Mouse (Mus musculus): ENCODE measurements at regions not wholly inside any gene's neighbourhood (a gene's known extent, or its start where the extent isn't known, plus 50 kb on each side); places are given as distances from the start of the nearest gene placed in this dataset.

GRCm38 (mm10) chr7:129910826-129911225, 319.2 kb downstream of the Wdr11 start:
- no peak overlapping the region for H3K9ac ChIP-seq
- H3K4me2 ChIP-seq, result no peak overlapping the region
- ATAC-seq (ENCODE audit: insufficient read depth) (no peak), DNase-seq (peak; percentile 8)
- no peak for TF ChIP-seq CTCF (IDR thresholded peaks at IDR 0.05; ENCODE audit: low read depth)
- no peak overlapping the region for H3K27ac ChIP-seq (ENCODE audit: low read depth)
- H3K27me3 ChIP-seq (ENCODE audit: insufficient read depth, low read length), result no peaks in the 10 kb centered on the region
- no peak overlapping the region for H3K4me3 ChIP-seq (ENCODE audit: low read depth, low read length)
- no peaks in the 10 kb centered on the region for H3K9me3 ChIP-seq (ENCODE audit: low read depth, low read length)
- no peaks in the 10 kb centered on the region for H3K4me1 ChIP-seq (ENCODE audit: insufficient read depth)
- WGBS, result 66% methylated on average over 3 of the region's 3 CpGs
- no peaks in the 10 kb centered on the region for H3K36me3 ChIP-seq (ENCODE audit: insufficient read depth)

- Histone ChIP-seq H3K27ac (ENCODE audit: low read depth) (no peak overlapping the region), H3K27me3 (ENCODE audit: insufficient read depth, low read length) (no peaks in the 10 kb centered on the region), H3K36me3 (ENCODE audit: insufficient read depth) (no peaks in the 10 kb centered on the region), H3K9me3 (ENCODE audit: low read depth, low read length) (no peaks in the 10 kb centered on the region), H3K4me3 (ENCODE audit: low read depth, low read length) (no peak overlapping the region), H3K4me2 (no peak overlapping the region), H3K4me1 (ENCODE audit: insufficient read depth) (peaks cover 4% of the 10 kb centered on the region; the same call in 1 of the 2 replicates), H3K9ac (no peak overlapping the region)
- TF ChIP-seq CTCF (IDR thresholded peaks at IDR 0.05; ENCODE audit: low read depth), result no peak
- no peak for DNase-seq
- ATAC-seq (ENCODE audit: insufficient read depth), result no peak
- 87% methylated on average over 6 of the region's 6 CpGs for WGBS
These were observed 323.2 kb downstream of the Wdr11 start for GRCm38 (mm10) chr7:129914871-129915270.

- 85% methylated on average over 18 of the region's 18 CpGs for WGBS
- Histone ChIP-seq H3K4me1 (ENCODE audit: insufficient read depth) (peaks cover 4% of the 10 kb centered on the region; the same call in 1 of the 2 replicates), H3K27ac (ENCODE audit: low read depth) (no peak overlapping the region), H3K4me3 (ENCODE audit: low read depth, low read length) (no peak overlapping the region), H3K27me3 (ENCODE audit: insufficient read depth, low read length) (no peaks in the 10 kb centered on the region), H3K9me3 (ENCODE audit: low read depth, low read length) (no peaks in the 10 kb centered on the region), H3K4me2 (no peak overlapping the region), H3K36me3 (ENCODE audit: insufficient read depth) (no peaks in the 10 kb centered on the region), H3K9ac (no peak overlapping the region)
- no peak for TF ChIP-seq CTCF (IDR thresholded peaks at IDR 0.05; ENCODE audit: low read depth)
- DNase-seq, result no peak
- ATAC-seq (ENCODE audit: insufficient read depth), result no peak
These were observed 326.9 kb downstream of the Wdr11 start for GRCm38 (mm10) chr7:129918240-129919200.

GRCm38 (mm10) chr7:129922291-129922690, 330.6 kb downstream of the Wdr11 start:
- WGBS, result 63% methylated on average over 7 of the region's 7 CpGs
- no peak for DNase-seq
- TF ChIP-seq CTCF (IDR thresholded peaks at IDR 0.05; ENCODE audit: low read depth), result no peak

GRCm38 (mm10) chr7:129936731-129937130, 345.1 kb downstream of the Wdr11 start:
- TF ChIP-seq CTCF (IDR thresholded peaks at IDR 0.05; ENCODE audit: low read depth), result no peak
- Histone ChIP-seq H3K36me3 (ENCODE audit: insufficient read depth) (no peaks in the 10 kb centered on the region), H3K4me3 (ENCODE audit: low read depth, low read length) (no peak overlapping the region), H3K9me3 (ENCODE audit: low read depth, low read length) (no peaks in the 10 kb centered on the region), H3K4me2 (no peak overlapping the region), H3K4me1 (ENCODE audit: insufficient read depth) (no peaks in the 10 kb centered on the region), H3K27me3 (ENCODE audit: insufficient read depth, low read length) (no peaks in the 10 kb centered on the region), H3K27ac (ENCODE audit: low read depth) (no peak overlapping the region), H3K9ac (no peak overlapping the region)
- DNase-seq, result no peak
- ATAC-seq (ENCODE audit: insufficient read depth), result no peak
- WGBS, result 69% methylated on average over 6 of the region's 6 CpGs

More at GRCm38 (mm10) chr7:129922291-129922690, 330.6 kb downstream of the Wdr11 start:
- Histone ChIP-seq H3K36me3 (ENCODE audit: insufficient read depth) (no peaks in the 10 kb centered on the region), H3K4me2 (no peak overlapping the region), H3K4me1 (ENCODE audit: insufficient read depth) (peaks cover 6% of the 10 kb centered on the region; the same call in 1 of the 2 replicates), H3K4me3 (ENCODE audit: low read depth, low read length) (no peak overlapping the region), H3K9me3 (ENCODE audit: low read depth, low read length) (no peaks in the 10 kb centered on the region), H3K27ac (ENCODE audit: low read depth) (no peak overlapping the region), H3K27me3 (ENCODE audit: insufficient read depth, low read length) (no peaks in the 10 kb centered on the region), H3K9ac (no peak overlapping the region)
- no peak for ATAC-seq (ENCODE audit: insufficient read depth)

GRCm38 (mm10) chr7:129937715-129938114, 346.1 kb downstream of the Wdr11 start:
- Histone ChIP-seq H3K9ac (no peak overlapping the region), H3K9me3 (ENCODE audit: low read depth, low read length) (no peaks in the 10 kb centered on the region), H3K4me1 (ENCODE audit: insufficient read depth) (no peaks in the 10 kb centered on the region), H3K36me3 (ENCODE audit: insufficient read depth) (no peaks in the 10 kb centered on the region), H3K27me3 (ENCODE audit: insufficient read depth, low read length) (no peaks in the 10 kb centered on the region), H3K4me2 (no peak overlapping the region), H3K27ac (ENCODE audit: low read depth) (no peak overlapping the region), H3K4me3 (ENCODE audit: low read depth, low read length) (no peak overlapping the region)
- 79% methylated on average over 6 of the region's 6 CpGs for WGBS
- no peak for TF ChIP-seq CTCF (IDR thresholded peaks at IDR 0.05; ENCODE audit: low read depth)
- DNase-seq (no peak), ATAC-seq (ENCODE audit: insufficient read depth) (no peak)

- Histone ChIP-seq H3K36me3 (ENCODE audit: insufficient read depth) (no peaks in the 10 kb centered on the region), H3K4me1 (ENCODE audit: insufficient read depth) (no peaks in the 10 kb centered on the region), H3K4me3 (ENCODE audit: low read depth, low read length) (no peak overlapping the region), H3K9ac (no peak overlapping the region), H3K9me3 (ENCODE audit: low read depth, low read length) (no peaks in the 10 kb centered on the region), H3K27ac (ENCODE audit: low read depth) (no peak overlapping the region), H3K27me3 (ENCODE audit: insufficient read depth, low read length) (no peaks in the 10 kb centered on the region), H3K4me2 (no peak overlapping the region)
- TF ChIP-seq CTCF (IDR thresholded peaks at IDR 0.05; ENCODE audit: low read depth), result no peak
- DNase-seq (no peak), ATAC-seq (ENCODE audit: insufficient read depth) (no peak)
- 69% methylated on average over 10 of the region's 10 CpGs for WGBS
These were observed 346.5 kb downstream of the Wdr11 start for GRCm38 (mm10) chr7:129938141-129938540.
